Mouse (Mus musculus): ENCODE results near the gene C1qtnf12. TPM values are rescaled to one million over a fixed set of nuclear protein-coding genes. Genes with fewer than 3 reads are reported as not detected.
A peak's percentile ranks its signal among the peaks of the same experiment; 100 is the strongest.

C1qtnf12 gene
- total RNA-seq (2021), result 10 to 100 TPM; 24.0 to 36.0 TPM
- long read RNA-seq, experiment 1, transcript C1qtnf12-201 (8 exons, 1,315 nt), result major isoform, 34 of 41 reads
- long read RNA-seq, experiment 1, partial matches to known transcripts, result 4 of 41 reads
- long read RNA-seq, experiment 1, other reads (novel, unspliced or antisense), result 3 of 41 reads
- long read RNA-seq, experiment 2, transcript C1qtnf12-201 (8 exons, 1,315 nt), result major isoform, 35 of 41 reads
- long read RNA-seq, experiment 2, partial matches to known transcripts, result 4 of 41 reads
- long read RNA-seq, experiment 2, other reads (novel, unspliced or antisense), result 2 of 41 reads

DNA sequence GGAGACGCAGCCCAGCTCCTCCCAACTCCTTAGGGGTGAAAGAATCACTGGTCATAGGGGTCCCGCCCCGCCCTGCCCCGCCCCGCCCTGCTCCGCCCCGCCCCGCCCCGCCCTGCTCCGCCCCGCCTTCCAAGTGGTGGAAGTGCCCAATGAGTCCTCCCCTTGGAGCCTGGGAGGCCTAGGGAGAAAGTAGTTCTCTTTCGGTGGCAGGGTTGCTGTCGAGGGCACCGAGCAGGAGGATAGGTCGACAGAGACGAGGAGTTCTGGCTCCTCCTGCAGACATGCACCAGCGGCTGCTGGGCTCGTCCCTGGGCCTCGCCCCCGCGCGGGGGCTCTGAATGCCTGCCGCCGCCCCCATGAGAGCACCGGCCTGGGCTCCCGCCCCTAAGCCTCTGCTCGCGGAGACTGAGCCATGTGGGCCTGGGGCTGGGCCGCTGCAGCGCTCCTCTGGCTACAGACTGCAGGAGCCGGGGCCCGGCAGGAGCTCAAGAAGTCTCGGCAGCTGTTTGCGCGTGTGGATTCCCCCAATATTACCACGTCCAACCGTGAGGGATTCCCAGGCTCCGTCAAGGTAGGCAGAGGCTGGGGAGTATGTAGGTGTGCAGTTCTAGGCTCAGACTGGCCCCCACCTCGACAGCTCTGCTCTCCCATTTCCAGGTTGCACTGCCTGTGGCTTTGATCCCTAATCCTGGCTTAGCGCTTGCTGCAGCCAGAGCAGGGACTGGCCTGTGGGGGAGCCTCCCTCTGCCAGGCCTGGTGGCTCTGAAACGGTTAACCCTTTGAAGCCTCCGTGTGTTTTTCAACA is at the start of gene C1qtnf12:
Gene C1qtnf12 (plus strand): TSS at position 152 of the 805 bp plus-strand sequence.
- peak in 1 of 2 experiments; percentile 48 for DNase-seq (ENCODE audit: low spot score in 2 of 2)

DNA sequence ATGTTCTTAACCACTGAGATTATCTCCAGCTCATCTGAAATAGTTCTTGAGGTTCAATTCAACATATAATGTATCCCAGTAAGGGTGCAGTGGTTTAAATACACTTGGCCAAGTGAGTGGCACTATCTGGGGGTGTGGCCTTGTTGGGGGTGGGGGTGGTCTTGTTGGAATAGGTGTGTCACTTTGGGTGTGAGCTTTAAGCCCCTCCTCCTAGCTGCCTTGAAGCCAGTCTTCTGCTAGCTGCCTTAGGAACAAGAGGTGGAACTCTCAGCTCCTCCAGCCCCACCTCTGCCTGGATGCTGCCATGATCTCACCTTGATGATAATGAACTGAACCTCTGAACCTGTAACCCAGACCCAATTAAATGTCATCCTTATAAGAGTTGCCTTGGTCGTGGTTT is 30.1 kb upstream of the C1qtnf12 start:
- DNase-seq (ENCODE audit: low spot score in 2 of 2), result no peak

DNA sequence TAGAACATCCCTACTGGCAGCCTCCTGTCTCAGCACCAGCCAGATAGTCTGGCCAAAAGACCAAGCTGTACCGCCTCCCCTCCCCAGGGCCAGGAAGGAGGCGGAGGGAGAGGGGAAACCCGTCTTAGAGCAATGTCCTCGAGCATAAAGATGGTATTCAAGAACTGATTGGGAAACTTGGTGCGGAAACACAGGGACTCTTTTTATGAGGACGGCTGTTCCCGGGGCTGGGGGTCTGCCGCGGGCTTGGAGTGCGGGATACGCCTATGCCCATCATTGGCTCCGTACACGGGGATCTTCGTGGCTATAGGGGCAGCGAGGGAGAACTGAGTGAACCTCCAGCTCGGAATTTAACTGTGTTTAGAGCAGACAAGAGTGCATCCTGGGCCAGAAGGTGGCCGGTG is 19.1 kb upstream of the C1qtnf12 start:
- DNase-seq (ENCODE audit: low spot score in 2 of 2), result peak; percentile 31 to 60

DNA sequence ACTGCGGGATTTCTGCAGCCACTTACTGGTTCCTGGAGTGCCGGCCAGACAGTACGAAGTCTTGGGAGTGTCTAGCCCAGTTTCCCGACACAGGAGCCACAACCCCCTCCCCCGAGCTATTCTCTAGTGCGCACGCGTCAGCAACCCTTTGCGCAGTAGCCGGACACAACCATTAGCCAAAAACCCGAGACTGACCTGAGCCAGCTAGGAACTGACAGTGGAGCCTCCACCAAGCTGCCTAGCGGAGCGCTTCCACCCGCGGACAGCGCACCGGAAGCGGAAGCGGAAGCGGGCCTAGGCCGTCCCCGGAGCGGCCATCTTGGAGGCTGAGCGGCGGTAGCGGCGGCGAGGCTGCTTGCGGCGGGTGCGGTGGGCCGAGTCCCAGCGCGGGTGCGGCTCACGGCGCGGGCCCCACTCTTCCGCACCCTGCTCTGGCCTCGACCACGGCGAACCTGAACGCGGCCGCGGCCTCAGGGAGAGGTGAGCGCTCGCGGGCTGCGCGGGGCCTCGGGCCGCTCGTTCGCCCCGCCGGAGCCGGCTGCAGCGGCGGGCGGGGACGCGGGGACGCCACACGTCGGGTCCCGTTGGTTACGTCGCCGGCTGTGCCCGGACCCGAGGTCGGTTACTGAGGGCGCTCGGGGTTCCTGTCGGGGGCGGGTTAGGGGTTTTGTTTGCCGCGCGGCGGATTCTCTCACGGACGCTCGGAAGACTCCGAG is 18.4 kb upstream of the C1qtnf12 start, which contains the start of gene Ube2j2:
Gene Ube2j2 (plus strand): TSS at position 298 of the 716 bp plus-strand sequence.
- DNase-seq (ENCODE audit: low spot score in 2 of 2), result peak; percentile 93 to 94

DNA sequence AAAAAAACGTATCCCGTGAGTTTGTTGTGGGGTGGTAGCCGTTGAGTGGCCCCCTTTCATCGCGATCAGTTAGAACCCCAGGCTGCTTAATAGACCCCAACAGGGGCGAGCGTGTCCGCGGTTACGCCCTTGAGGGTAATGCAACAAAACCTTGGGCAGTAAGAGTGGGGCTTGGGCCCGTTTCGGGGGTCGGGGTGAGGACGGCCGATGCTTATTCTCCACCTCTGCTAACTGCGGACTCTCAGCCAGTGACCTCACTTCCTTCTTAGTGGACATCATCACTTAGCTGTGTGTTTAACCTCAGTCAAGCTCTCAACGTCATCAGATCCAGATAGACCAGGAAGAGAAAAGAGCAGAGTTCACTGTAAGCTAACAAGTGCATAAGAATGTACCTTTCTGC is 17.8 kb upstream of the C1qtnf12 start:
- no peak for DNase-seq (ENCODE audit: low spot score in 2 of 2)

DNA sequence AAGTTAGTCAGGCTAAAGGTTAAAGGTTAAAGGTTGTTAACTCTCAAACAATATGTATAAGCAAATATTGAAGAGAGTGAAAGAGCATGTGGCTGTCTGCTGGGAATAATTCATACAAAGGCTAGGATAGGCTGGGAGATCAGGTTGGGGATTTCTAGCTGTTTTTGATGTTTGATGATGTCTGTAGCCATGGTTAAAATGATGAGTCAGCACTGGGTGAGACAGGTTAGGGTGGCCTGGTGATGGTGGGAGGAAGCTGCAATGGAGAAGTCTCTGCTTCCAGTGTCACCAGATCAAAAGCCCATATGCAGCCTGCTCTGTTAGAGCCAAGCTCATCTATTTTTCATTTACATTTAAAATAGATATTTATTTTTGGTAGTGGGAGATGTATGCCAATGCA is 15.0 kb upstream of the C1qtnf12 start:
- DNase-seq (ENCODE audit: low spot score in 2 of 2), result no peak

DNA sequence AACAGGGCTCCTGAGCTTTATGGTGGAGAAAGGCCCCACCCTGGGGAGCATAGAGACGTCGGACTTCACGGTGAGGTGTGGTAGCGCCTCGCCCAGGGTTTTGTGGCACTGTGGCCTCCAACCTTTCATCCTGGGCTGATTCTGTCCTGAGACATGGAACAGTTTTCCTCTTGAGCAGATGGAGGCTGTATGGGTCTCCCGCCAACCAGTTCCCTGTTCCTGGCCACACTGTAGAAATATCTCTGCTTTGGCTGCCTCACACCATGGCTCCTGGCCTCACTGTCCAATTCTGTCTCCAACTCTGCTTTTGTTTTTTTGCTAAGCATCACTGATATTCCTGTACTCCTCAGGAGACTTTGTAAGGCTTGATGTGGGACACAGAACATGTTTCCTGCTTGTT is 6.6 kb upstream of the C1qtnf12 start:
- DNase-seq (ENCODE audit: low spot score in 2 of 2), result no peak

DNA sequence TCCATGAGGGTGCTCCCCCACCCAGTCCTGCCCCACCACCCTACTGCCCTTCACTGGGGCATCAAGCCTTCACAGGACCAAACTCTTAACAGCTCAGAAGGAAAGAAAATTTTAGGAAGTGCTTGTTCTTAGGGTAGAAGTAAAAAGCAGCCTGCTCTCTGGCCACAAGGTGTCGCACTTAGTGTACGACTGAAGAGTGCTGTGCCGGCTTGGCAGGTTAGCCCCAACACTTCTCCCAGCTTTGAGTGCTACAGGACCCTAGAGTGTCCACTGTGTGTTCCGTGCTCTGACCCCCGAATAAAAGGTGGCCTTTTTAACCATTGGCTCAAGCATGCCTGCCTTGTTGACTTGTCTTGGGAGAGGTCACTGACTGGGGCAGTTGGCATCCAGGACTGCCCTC is 2.8 kb upstream of the C1qtnf12 start:
- DNase-seq (ENCODE audit: low spot score in 2 of 2), result peak; percentile 56 to 77

DNA sequence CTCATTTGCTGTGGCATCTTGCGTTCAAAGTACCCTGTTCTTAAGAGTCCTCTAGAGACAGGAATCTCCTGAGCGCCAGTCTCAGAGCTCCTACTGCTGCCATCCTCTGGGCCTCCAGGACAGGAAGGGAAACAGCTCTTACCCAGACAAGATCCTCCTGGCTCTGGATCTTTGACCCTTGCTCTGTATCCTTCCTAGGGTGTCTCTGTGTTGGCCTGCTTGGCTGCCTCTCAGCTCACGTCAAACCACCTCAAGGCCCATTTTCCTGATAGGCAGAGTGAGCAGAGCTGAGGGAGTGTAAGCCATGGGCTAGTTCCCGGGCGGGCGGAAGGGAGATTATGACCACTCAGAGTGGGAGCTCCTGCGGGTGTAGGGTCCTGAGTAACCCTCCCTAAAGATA is 988 bp downstream of the C1qtnf12 start:
- no peak for DNase-seq (ENCODE audit: low spot score in 2 of 2)

DNA sequence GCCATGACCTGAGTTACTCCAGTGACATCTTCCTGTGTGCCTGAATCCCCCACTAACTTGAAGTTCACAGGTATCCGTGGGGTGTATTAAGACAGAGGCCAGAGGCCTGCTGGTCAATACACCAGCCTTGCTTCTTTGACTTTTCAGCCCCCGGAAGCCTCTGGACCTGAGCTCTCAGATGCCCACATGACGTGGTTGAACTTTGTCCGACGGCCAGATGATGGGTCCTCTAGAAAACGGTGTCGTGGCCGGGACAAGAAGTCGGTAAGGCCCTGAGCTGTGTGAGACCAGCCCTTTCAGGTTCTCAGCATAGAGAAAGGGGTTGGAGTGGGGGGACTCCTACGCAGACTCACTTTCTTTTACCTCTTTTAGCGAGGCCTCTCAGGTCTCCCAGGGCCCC is 2.3 kb downstream of the C1qtnf12 start:
- DNase-seq (ENCODE audit: low spot score in 2 of 2), result no peak

DNA sequence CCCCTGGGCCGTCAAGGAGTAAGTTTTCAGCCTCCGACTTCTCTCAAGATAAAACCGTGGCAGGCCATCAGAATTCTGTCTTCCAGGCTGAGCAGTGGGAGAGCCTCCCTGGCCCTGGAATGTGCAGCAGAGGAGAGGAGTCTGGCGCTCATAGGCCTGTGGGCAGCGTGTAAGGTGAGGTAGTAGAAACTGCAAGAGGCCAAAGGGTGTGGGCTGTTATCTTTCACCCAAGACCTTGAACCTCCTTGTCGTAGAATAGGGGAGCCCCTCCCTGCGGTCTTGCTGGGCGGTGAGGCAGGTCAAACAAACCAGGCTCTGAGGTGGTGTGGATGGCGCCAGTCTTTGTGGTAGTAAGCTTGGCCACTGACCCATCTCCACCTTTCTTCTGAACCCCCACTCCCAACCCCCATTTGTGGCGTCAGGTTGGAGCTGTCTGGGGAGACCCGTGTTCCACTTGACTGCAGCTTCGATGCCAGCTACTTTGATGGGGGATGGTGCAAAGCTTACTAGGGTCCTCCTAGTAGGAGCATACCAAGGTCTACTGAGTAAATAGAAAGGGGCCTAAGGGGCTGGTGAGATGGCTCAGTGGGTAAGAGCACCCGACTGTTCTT is 7.0 kb downstream of the C1qtnf12 start:
- DNase-seq (ENCODE audit: low spot score in 2 of 2), result no peak

DNA sequence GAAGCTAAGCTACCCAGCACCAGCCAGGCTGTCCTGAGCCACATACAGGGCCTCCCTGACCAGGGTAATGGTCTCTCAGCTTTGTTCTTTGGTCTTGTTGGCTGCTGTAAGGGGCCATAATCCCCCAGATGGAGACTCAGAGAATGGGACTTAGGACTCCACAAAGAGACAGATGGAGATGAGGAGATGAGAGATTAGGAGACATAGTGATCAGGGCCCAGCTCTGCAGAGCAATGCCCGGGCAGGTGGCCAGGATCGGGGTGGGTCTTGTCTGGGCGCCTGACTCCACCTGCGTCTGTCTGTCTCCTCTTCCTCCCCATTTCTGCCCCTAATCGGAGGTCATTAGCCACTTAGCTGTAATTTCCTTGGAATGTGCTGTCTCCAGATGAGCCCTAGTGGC is 8.2 kb downstream of the C1qtnf12 start:
- no peak for DNase-seq (ENCODE audit: low spot score in 2 of 2)

DNA sequence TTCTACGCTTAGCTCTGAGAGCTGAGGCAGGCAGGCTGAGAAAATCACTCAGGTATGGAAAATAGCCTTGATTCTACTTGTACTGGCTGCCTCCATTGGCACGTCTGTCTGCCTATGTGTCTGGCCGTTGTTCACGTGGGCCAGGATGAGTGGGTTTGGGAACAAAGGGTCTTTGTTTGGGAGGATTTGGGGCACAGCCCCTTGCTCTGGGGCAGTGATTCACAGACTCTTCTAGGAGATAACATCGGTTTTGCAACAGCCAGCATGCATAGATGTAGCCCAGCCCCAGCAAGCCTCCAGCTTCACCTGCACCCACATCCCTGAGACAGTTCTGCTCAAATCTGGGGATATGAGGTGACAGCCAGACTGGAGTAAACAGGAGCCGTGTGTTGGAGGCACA is 10.5 kb downstream of the C1qtnf12 start:
- no peak for DNase-seq (ENCODE audit: low spot score in 2 of 2)

DNA sequence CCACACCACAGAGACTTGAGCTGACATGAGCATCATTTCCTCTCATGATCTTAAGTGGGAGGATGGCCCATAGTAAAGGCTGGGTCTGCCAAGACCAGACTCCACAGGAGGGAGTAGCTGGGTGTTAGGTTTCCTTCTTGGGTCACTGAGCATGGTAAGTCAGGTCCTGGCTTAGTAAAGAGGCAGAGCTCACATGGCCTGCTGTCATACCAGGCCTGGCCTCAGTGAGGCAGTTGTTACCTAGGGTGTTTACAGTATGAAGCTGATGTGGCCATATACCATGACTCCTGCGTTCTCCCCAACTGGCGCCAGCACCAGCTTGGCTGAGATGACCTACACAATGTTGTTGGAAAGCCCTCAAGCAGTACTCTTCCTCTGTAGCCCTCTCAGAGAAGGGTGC is 11.1 kb downstream of the C1qtnf12 start:
- no peak for DNase-seq (ENCODE audit: low spot score in 2 of 2)

DNA sequence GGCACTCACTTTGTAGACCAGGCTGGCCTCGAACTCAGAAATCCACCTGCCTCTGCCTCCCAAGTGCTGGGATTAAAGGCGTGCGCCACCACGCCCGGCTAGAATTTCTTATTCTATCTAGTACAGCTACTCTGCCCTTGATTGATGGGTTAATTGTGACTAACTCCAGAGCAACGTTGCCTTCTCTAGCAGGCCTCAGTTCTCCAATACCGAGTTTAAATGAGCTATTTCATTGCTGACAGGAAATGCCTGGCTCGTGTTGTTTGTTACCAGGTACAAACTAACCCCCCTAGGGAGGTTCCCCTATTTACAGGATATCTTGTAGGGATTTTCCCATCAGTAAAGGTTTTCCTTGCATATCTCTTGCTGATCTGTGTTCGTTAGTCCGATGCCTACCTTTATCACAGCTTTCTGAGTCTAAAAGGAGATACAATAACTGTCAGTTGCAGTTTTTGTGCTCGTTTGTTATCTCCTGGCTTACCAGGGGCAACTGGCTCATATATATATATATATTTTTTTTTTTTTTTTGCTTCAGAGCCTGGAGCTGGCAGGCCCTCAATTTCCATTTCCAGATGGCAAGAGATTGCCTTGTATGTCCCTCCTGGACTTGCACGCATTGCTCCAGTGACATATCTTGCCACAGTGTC is 19.4 kb downstream of the C1qtnf12 start:
- DNase-seq (ENCODE audit: low spot score in 2 of 2), result no peak

DNA sequence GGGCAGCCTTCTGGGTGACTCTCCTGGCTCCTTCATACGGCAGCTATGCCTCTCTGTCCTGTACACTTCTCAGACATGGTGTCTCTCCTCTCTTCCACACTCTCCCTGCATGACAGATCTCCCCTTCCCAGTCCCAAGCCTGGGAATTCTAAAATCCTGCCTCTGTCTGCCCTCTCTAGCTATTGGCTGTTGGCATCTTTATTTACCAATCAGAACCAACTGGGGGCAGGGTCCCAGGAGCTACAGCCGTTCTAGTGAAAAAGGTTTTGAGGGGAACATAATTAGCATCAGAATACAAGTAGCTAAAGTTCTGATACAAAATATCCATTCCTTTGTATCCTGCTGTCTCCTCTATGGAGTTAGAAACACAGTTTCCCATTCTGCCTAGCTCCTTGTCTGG is 21.7 kb downstream of the C1qtnf12 start:
- DNase-seq (ENCODE audit: low spot score in 2 of 2), result no peak

DNA sequence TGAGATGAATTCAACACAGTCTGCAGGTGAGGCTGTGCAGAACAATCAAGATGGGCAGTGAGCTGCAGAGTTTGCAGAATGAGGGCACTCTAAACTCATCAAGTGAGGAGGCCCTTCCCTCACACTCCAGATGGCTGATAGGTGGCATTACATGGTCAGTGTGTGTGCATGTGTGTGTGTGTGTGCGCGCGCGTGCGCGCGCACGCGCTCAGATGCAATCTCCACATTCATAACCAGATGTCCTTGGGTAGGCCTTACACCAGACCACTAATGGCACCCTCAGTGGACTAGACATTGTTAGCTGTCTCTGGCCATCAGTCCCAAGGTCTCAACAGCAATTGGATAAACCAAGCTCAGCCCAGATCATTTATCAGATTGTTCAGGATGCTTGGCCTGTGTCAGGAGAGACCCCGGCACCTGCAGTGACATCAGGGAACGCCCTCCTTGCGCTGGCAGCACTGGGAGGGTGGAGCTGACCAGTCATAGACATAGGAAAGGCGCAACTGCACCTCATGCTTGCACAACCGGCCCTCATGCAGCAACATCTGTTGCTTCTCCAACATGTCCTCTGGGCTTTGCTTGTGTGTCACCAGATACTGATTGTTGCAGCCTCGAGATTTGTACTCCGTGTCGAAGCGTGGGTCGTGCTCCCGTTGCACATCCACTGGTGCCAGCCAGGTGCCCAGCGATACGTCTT is 29.2 kb downstream of the C1qtnf12 start:
- DNase-seq (ENCODE audit: low spot score in 2 of 2), result no peak

DNA sequence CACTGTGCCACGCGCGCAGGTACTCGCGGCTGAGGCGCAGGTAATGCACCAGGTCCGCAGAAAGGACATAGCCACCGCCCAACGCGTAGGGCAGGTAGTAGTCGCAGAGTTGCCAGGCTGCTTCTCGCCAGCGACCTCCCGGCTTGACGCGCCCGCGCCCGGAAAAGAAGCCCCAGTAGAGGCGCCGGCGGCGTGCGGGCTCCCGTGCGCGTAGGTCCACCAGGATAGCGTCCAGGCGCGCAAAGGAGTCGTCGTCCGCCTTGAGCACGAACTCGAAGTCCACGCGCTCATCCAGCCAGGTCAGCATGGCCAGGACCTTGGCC is 29.8 kb downstream of the C1qtnf12 start:
- no peak for DNase-seq (ENCODE audit: low spot score in 2 of 2)

DNA sequence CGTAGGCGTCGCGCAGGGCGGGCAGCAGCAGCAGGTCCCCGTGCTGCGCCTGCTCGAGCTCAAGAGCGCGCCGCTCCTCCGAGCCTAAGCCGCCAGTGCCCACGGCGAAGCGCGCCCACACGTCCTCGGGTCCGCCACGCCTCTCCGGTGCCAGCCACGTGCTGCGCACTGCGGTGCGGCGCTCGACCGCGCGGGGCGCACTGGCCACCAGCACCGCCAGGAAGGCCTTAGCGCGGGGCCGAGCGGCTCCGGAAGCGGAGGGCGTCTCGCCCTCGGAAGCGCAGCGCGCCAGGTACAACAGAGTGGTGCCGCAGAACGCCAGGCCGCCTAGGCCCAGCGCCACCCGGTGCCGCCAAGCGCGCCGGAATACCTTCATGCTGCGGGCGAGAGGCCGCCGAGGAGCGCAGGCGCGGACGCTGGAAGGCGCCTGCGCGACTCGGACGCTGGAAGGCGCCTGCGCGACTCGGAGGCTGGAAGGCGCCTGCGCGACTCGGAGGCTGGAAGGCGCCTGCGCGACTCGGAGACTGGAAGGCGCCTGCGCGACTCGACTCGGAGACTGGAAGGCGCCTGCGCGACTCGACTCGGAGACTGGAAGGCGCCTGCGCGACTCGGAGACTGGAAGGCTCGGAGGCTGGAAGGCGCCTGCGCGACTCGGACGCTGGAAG is 30.3 kb downstream of the C1qtnf12 start, which contains the start of the genes B3galt6 and Sdf4:
Gene B3galt6 (minus strand): TSS at position 409 of the 665 bp plus-strand sequence.
Gene Sdf4 (plus strand): TSS at position 632 of the 665 bp plus-strand sequence.
- DNase-seq (ENCODE audit: low spot score in 2 of 2), result peak; percentile 76 to 86
